Mouse (Mus musculus) brain, embryonic 14.5 days (tissue): ENCODE data around the gene Gm10563.

Source experiments
- CTCF ChIP-seq: fragments of 200-500 bp; IDR thresholded peaks from 2 replicates; pipeline ENCODE4 v1.5.1; 2012; ENCODE audit warnings: inconsistent platforms, mild to moderate bottlenecking, moderate library complexity, borderline replicate concordance; ENCODE audit not compliant: insufficient read depth, insufficient read length; ENCODE audit errors: extremely low read depth
- POLR2A ChIP-seq: fragments of 200-500 bp; IDR thresholded peaks from 2 replicates; pipeline ENCODE4 v1.6.1; 2012; ENCODE audit warnings: mild to moderate bottlenecking, inconsistent platforms, borderline replicate concordance; ENCODE audit not compliant: poor library complexity, insufficient read depth, insufficient read length, severe bottlenecking; ENCODE audit errors: extremely low read depth

GRCm38 (mm10) chr4:155574931-155575330, 70.3 kb downstream of the Gm10563 start:
- TF ChIP-seq CTCF (no peak), POLR2A (no peak)
